Mouse (Mus musculus) erythroblast, embryonic 14.5 days (primary cell): ENCODE measurements at regions not wholly inside any gene's neighbourhood (a gene's known extent, or its start where the extent isn't known, plus 50 kb on each side); places are given as distances from the start of the nearest gene placed in this dataset.

Experiments used
- GATA1 ChIP-seq: IDR thresholded peaks from 2 replicates; pipeline ENCODE4 v1.6.1; 2012; ENCODE audit warnings: low read length, inconsistent platforms, mixed read lengths
- TAL1 ChIP-seq: IDR thresholded peaks from 3 replicates; pipeline ENCODE4 v1.6.1; 2012; ENCODE audit warnings: low read length, inconsistent platforms, mixed read lengths

GRCm38 (mm10) chr7:129049726-129050125 is 207.1 kb upstream of the Plpp4 start:
- TF ChIP-seq GATA1 (no peak), TAL1 (no peak)
